Mouse (Mus musculus) heart, postnatal 0 days (tissue): Measurements from ENCODE around the gene Polr2g.

Source experiments
- CTCF ChIP-seq: IDR thresholded peaks from 2 replicates; pipeline ENCODE4 v1.5.1; 2016; ENCODE audit warnings: antibody characterized with exemption, control low read depth, low read depth
- EP300 ChIP-seq: IDR thresholded peaks from 2 replicates; pipeline ENCODE4 v1.6.1; 2016; ENCODE audit warnings: antibody characterized with exemption, low read depth

DNA sequence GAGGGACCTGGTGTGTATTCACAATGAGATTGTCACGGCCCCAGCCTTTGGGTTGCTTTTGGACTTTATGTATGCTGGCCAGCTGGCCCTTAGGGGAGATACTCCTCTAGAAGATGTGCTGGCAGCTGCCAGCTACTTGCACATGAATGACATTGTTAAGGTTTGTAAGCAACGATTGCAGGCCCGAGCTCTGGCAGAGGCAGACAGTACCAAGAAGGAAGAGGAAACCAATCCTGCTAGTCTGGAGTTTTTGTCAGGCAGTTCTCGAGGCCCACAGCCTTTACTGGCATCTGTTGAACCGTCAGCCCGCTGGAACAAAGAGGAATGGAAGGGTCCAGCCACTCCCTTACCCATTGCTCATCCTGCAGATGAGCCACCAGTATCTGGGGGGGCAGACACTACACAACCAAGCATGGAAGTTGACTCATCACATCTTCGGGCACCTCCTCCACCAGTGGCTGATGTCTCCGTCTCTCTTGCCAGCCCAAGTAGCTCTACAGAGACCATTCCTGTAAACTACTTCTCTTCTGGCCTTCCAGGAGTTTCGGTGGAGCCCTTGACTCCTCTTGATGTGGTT is 4.9 kb upstream of the Polr2g start:
- TF ChIP-seq CTCF (no peak), EP300 (no peak)
